Mouse (Mus musculus): ENCODE results near the gene Gstt1. TPM values are rescaled to one million over a fixed set of nuclear protein-coding genes. Genes with fewer than 3 reads are reported as not detected.

The Gstt1 gene
- total RNA-seq, 2 experiments from 2014 or later = 14.5 to 20.3 TPM

GRCm38 (mm10) chr10:75822443-75822842, 24.1 kb upstream of the Gstt1 start, which contains the start of gene Gstt4:
Gene Gstt4, minus strand, starts transcription at chr10:75822543.
- DNase-seq = no peak
- intact Hi-C loops (cut with DNase I) = no loop called here

- DNase-seq = no peak
- intact Hi-C loops (cut with DNase I) = no loop called here
Measured at GRCm38 (mm10) chr10:75819882-75820281, 21.5 kb upstream of the Gstt1 start.

GRCm38 (mm10) chr10:75818641-75819040, 20.3 kb upstream of the Gstt1 start:
- no peak for DNase-seq
- intact Hi-C loops (cut with DNase I) = no loop called here

- intact Hi-C loops (cut with DNase I) = no loop called here
- DNase-seq = no peak
Measured at GRCm38 (mm10) chr10:75804217-75804616, 5.8 kb upstream of the Gstt1 start.

GRCm38 (mm10) chr10:75797619-75798175, 687 bp downstream of the Gstt1 start:
- intact Hi-C loops (cut with DNase I) = loop anchor here (2.0 kb wide), 1 partner anchor 35 kb away; no protein-coding TSS in a partner anchor
- DNase-seq = peak; percentile 64 to 69

- DNase-seq = no peak
- intact Hi-C loops (cut with DNase I) = loop anchor here (2.0 kb wide), 1 partner anchor 36 kb away; no protein-coding TSS in a partner anchor
Measured at GRCm38 (mm10) chr10:75796731-75797516, 1.5 kb downstream of the Gstt1 start.

GRCm38 (mm10) chr10:75794880-75795279, 3.5 kb downstream of the Gstt1 start:
- DNase-seq = no peak
- intact Hi-C loops (cut with DNase I) = no loop called here

GRCm38 (mm10) chr10:75790773-75791172, 7.6 kb downstream of the Gstt1 start:
- DNase-seq = no peak
- intact Hi-C loops (cut with DNase I) = no loop called here

GRCm38 (mm10) chr10:75789841-75790240, 8.5 kb downstream of the Gstt1 start:
- no peak for DNase-seq
- intact Hi-C loops (cut with DNase I) = no loop called here

GRCm38 (mm10) chr10:75789081-75789735, 9.2 kb downstream of the Gstt1 start:
- intact Hi-C loops (cut with DNase I) = no loop called here
- no peak for DNase-seq

GRCm38 (mm10) chr10:75788277-75788676, 10.1 kb downstream of the Gstt1 start:
- intact Hi-C loops (cut with DNase I) = no loop called here
- no peak for DNase-seq

GRCm38 (mm10) chr10:75785442-75785841, 12.9 kb downstream of the Gstt1 start:
- intact Hi-C loops (cut with DNase I) = no loop called here
- no peak for DNase-seq

GRCm38 (mm10) chr10:75780769-75781578, 17.4 kb downstream of the Gstt1 start, which contains the start of the genes Gm20441 and Gstt3:
Gene Gm20441, minus strand, starts transcription at chr10:75780954.
Gene Gstt3, minus strand, starts transcription at chr10:75781414.
- DNase-seq = peak; percentile 69 to 72
- intact Hi-C loops (cut with DNase I) = no loop called here

- no peak for DNase-seq
- intact Hi-C loops (cut with DNase I) = no loop called here
Measured at GRCm38 (mm10) chr10:75779206-75780174, 18.9 kb downstream of the Gstt1 start.

- intact Hi-C loops (cut with DNase I) = no loop called here
- no peak for DNase-seq
Measured at GRCm38 (mm10) chr10:75777885-75778284, 20.5 kb downstream of the Gstt1 start.

GRCm38 (mm10) chr10:75776562-75776961, 21.8 kb downstream of the Gstt1 start:
- DNase-seq = no peak
- intact Hi-C loops (cut with DNase I) = no loop called here

- no peak for DNase-seq
- intact Hi-C loops (cut with DNase I) = loop anchor here (5.0 kb wide), 1 partner anchor 187 kb away; the partner anchor contains the start of gene Ggt5
Measured at GRCm38 (mm10) chr10:75774587-75774986, 23.8 kb downstream of the Gstt1 start.

- intact Hi-C loops (cut with DNase I) = loop anchor here (5.0 kb wide), 1 partner anchor 187 kb away; the partner anchor contains the start of gene Ggt5
- DNase-seq = no peak
Measured at GRCm38 (mm10) chr10:75774102-75774501, 24.3 kb downstream of the Gstt1 start.

All from heart, postnatal 36 days (tissue).